Mouse (Mus musculus): ENCODE measurements around the gene Neurl4.
A peak's percentile ranks its signal among the peaks of the same experiment; 100 is the strongest.
"Not testable (repeated sequence)": the region's sequence is repeated elsewhere in the genome, so short reads cannot be mapped to it uniquely, and the experiment has no call there.

Neurl4 gene

DNA sequence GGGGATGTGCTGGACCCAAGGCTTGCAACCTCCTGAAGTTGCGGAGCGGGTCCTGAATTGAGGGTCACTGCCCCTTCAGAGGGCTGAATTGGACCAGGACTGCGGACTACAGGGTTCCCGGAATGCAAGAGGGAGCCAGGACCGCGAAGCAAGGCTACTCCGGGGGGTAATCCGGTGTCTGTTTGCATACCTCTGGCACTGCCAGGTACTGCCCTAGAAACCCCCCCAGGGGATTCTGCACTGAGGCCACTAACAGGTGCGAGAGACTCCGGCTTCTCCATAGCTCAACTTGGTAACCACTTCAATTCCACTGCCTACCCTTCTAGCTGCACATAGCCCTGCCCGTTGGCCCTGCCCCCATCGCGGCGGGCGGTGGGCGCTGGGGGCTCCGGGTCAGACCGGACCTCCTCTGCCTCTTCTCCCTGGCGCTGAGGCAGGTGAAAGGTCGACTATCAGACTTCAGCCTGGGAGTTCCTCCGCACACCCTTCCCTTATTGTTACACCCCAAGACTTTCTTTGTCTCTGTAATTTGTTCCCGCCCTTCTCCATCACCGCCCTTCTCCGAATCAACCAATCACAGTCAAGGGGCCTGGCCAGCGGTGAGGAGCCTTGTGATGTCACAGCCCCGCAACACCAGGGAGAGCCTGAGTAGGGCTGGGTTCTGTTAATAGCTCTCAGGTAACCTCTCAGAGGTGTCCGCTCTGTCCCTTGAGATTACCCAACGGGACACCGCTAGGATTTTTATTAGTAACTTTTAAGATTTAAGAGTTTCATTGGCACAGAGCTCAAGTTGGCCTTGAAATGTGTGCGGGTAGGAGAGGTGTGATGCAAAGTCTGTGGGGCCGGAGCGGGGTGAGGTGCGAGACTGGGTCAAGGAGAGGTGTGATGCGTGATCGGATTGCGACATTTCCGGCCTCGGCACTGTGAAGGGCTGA, at the start of gene Neurl4, which contains the start of gene 2810408A11Rik:
Gene Neurl4, plus strand, starts transcription at position 602 of the 935 bp plus-strand sequence.
Gene 2810408A11Rik, minus strand, starts transcription at position 517 of the 935 bp plus-strand sequence.
- peak; percentile 93 for DNase-seq

DNA sequence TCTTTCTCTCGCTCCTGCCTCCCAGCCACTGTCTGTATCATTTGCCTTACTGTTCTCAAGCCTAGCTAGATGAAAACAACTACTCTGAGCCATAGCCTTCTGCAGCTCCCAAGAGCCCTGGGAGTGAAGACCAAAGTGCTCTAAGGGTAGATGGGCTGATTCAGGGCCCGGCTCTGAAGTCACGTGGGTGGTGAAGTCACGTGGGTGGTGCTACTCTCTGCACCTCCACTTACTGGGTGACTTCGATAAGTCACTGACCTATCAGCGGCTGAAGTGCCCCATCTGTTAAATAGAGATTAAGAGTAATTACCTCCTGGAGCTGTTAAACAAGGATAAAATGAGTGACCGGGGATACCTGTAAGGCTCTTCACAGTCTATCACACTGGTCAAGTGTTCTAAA, 46.9 kb upstream of the Neurl4 start:
- no peak for DNase-seq

DNA sequence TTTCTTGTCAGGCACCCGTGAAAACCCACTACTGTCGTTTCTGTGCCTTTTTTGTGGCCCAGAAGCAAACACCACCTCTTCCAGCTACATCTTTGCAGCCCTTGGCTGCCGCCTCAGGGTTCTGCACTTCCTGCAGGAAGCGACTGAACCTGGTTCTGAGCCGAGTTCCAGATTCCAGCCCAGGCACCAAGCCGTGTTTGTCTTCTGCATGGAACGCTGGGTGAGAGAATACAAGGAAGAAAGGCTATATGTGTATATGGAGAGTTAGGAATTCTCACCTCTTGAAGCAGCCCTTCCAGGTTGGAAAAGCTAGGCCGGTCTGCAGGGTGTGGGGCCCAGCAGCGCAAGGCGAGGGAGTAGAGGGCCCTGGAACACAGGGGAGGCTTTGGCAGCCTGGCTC, 46.2 kb upstream of the Neurl4 start:
- no peak for DNase-seq

DNA sequence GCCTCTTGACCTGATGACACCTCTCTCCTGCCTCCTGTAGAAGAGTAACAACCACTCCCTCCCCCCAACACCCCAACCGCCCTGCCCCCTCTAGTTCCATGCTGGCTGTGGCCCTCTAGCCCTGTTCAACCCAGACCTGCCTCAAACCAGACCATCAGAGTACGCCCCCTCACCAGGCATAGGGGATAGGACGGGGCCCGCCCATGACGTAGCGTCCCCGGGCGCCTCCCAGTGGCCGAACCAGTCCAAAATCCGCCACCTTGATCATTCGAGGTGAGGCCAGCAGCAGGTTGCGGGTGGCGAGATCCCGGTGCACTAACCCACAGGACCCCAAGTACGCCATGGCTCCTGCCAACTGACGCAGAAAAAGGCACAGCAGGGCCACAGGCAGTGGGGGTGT, 45.5 kb upstream of the Neurl4 start:
- DNase-seq: peak; percentile 63

DNA sequence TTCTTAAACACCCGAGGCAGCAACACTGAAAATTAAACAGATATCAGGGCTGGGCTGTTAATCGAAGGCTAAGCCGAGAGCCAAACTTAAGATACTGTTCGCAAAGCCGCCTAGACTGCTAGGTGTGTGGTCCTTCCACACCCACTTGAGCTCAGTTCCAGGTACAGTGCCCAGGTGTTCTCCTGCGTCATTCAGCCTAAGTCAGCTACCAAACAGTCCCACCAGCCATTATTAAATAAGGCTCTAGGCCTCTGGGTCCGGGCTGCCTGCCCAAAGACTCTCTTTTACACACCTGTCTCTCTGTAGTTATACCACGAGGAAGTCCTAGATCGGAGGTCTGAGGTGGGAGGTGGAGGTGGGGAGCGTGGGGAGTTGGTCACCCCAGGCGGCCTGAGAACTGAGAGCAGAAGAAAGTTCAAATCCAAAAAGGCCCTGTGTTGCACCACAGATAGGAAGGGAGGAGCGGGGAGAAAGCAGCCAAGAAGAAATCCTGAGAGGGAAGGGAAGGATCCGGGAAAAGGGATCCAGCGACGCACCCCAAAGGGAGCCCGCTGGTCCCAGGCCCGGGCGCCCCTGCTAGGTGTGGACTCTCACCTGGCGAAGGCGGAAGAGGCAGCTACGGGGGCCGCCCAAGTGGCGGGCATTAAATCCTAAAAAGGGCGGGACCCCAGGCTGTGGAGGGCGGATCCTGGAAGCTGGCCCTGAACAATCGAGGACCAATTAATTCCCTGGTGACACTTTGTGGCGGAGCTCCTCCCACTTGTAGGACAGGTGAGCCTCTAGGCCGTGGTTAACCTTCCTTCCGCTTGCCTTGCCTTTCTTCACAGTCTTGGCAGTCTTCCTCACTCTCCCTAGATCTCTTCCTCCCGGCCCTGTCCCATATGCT, 42.5 kb upstream of the Neurl4 start, which contains the start of gene Tnk1:
Gene Tnk1, minus strand, starts transcription at position 618 of the 886 bp plus-strand sequence.
- no peak for DNase-seq

DNA sequence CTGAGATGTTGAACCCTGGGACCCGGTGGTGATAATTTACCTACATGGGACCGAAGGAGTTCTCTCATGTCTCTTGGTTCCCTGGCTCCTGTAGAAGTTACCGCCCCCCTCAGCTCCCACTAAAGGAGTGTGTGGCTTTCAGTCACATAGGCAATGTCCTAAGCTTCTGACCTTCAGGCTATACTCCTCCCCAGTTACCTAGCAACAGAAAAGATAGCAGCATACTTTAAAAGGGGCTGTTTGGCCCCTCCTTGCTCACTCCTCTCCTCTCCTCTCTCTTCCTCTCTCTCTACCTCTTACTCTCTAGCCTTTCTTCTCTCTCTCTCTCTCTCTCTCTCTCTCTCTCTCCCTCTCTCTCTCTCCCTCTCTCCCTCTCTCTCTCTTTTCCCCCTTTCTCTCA, 37.1 kb upstream of the Neurl4 start:
- DNase-seq: not testable (repeated sequence)

DNA sequence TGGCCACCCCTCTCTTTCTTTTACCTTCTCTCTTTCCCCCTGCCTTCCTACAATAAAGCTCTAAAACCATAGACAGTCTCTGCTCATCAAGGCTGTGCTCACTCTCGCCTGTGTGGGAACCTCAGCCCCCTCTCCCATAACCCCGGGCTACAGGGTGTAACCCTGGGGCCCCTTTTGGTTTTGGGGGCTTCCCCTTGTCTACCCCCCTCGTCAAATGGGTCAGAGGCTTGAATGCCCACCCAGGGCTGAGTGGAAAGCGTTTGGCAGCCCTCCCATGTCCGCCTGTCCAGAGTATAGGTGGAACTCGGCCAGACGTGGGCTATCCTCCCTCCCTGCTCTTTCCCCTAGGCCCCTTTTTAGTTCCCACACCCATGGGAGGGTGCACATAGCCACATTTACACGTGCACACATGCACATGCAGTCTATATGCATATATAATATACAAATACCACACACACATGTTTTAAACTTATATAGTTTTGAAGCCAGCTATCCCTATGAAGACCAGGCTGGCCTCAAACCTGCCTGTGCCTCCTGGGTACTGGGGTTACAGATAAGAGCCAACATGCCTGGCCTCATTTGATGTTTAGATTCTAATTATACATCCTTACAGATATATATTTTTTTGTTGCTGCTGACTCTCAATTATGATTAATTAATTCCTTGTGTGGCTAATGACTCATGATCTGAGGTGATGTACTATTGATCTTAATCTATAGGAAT, 36.6 kb upstream of the Neurl4 start:
- DNase-seq: no peak

DNA sequence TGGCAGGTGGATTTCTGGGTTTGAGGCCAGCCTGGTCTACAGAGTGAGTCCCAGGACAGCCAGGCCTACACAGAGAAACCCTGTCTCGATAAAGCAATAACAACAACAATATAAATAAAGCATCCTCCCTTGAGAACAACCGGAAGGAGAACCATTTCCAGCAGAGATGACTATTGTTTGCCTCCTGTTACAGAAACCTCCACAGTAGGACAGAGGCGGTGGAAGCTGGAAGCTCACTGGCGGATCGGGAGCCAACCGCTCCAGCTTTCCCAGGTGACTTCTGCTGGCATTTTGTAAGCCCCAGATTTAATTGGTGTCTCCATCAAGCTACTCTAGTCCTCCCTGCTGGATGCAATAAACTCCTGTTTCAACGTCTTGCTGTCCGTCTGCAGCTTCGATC, 35.3 kb upstream of the Neurl4 start:
- no peak for DNase-seq

DNA sequence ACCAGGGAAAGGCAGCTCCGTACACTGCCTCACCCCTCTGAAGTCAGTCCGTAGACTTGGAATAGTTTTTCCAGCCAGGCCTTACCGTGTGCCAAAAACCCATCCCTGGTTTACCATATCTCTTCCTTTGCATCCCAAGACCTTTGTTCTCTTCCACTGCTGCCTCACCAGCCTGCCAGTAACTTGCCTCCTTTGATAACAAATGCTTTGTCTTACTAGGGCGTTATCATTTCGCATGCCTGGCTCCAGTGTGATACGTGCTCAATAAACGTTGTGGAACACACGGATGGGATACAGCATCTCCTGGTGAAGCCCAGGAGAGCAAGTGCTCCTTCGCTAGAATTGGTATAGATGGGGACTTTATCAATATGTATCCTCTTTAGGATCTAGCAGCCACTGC, 33.5 kb upstream of the Neurl4 start:
- DNase-seq: no peak

DNA sequence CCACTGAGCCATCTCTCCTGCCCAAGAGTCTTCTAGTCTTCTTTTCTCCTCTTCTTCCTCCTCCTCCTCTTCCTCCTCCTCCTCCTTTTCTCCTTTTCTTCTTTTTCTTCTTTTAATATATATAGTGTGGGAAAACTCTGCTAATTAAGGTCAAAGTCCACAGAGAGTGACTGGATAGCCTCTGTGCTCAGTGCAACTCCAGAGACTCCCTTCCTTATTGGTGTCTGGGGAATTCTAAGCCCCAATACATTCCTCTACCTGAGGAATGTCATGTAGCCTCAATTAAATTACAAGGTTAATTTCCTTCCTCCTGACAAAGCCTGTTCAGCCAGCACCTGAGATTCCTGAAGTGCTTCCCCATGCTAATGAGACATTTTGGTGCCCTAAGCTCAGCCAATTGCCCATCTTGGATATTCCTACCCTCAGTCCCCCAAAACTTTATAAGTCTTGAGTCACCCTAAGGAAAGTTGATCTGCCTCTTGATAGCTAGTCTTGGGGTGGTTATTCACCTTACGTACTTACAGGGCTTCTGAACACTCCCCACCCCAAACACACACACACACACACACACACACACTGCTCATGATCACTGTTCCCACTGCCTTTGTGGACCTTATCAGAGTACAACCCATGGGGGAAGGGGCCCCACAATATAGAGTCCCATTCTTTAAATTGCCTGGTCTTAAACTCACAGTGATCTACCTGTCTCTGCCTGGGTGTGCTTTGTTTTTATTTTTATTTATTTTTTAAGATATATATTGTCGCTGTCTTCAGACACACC, 30.4 kb upstream of the Neurl4 start:
- no peak for DNase-seq

DNA sequence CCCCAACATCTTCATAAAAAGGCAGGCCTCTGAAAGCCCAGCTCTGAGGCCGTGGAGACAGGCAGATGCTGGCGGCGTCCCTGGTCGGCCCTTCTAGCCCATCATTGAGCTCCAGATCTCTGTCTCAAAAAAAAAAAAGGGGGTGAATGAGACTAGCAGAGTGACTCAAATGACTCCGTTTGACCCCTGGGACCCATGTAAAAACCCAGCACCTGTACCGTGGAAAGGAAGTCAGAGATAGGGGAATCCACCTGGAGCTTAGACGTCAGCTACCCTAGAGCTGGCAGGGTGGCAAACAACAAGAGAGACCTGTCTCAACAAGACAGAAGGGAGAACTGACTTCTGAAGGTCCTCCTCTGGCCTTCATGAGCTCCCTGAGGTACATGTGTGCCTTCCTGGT, 29.1 kb upstream of the Neurl4 start:
- no peak for DNase-seq

DNA sequence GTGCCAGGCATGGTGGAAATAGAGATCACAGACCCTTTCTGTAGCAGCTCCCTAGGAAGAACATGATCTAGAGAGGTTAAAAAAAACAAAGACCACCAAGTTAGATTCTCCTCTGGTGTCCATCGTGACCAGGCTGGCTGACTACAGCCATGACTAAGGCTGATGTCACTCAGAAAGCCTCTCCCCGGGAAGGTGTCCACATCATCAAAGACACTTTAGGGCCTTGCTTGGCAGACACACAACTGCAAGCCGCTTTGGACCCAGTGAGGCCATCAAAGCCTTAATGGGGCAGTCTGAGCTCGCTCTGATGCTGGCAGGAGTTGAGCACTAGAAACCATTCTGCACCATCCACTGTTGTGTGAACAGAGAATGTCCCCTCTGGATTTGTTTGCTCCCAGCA, 28.4 kb upstream of the Neurl4 start:
- no peak for DNase-seq

DNA sequence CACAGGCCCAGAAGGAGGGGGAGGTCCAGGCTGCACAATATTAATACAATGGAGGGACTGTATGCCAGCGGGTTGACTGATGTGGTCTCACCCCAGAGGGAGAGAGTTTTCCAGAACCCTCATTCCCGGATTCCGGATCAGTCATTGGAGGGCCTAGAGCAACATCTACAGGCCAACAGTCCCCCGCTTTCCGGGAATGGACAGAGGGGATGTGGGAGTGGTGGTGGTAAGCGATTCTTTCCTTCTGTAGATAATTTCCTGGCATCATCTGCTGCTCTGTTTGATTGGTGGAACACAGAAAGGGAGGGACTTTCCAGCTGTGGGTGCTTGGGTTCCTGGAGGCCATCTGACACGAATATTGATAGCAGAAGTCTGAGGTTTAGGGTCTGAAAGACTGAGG, 24.7 kb upstream of the Neurl4 start:
- no peak for DNase-seq

DNA sequence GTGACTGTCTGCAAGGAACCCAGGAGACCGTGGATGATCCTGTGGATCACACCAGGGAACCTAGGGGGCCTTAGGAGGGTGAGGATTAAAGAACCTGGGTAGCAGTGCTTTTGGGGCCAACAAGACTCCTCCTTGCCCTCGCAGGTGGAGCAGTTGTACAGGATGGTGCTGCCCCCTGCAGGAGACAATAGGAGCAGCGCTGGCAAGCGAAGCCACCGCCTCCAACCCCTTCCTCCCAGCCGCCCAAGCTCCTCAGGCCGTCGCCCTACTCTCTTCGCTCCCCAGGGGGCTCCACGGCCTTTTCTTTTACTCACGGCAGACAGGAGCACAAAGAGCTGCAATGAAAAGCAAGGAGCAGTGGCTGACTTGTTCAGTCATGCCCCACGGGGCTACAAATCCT, 24.0 kb upstream of the Neurl4 start:
- peak; percentile 83 for DNase-seq

DNA sequence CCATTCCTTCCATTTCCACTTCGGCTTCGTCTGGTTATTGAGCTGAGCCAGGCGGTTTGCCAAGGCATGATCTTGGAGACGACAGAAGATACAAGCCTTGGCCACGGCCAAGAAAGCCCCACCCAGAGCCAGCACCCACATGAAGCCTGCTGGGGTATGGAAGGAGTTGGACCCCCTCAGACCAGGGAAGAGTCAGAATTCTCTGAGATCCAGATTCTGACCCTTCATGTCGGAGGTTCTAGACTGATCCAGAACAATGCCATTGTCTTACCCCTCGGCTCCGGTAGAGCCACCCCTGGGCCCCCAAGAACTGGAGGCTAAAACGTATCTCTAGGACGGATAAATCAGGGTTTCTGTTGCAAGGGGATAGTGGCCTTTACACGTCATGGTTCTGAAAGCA, 23.0 kb upstream of the Neurl4 start, which contains the start of gene Tmem95:
Gene Tmem95, minus strand, starts transcription at position 141 of the 400 bp plus-strand sequence.
- DNase-seq: no peak

DNA sequence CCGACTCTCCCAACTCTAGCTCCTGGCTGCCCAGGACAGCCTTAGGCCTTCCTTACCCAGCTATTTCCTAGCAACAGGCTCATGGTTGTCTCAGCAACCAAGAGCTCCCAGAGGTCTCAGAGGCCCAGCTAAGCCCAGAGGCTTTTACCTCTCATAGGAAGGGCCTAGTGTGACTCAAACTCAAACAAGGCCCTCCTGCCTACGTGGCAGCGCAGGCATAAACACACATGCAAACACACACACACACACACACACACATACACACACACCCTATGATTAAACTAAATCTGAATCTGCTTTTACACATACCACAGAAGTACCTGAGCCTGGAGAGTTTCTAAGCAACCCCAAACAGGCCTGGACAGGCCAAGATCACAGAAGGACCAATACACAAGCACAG, 22.5 kb upstream of the Neurl4 start:
- no peak for DNase-seq

DNA sequence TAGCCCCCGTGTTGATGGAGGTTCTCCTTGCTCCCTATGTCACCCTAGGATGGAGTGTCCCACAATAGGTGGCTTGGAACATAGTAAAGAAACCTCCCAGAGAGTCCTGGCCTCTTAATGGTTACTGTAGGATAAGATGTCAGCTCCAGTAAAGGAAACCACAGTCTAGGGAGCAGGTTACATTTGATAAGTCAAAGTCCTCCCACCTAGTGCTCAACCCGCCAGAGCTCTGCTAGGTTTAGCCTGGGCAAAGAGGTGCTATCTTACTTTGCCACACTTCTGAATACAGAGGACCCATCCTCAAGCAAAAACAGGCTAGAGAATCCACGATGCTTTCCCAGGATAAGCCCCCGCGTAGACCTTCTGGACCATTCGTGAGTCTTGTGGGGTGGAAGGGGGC, 21.9 kb upstream of the Neurl4 start:
- DNase-seq: no peak

DNA sequence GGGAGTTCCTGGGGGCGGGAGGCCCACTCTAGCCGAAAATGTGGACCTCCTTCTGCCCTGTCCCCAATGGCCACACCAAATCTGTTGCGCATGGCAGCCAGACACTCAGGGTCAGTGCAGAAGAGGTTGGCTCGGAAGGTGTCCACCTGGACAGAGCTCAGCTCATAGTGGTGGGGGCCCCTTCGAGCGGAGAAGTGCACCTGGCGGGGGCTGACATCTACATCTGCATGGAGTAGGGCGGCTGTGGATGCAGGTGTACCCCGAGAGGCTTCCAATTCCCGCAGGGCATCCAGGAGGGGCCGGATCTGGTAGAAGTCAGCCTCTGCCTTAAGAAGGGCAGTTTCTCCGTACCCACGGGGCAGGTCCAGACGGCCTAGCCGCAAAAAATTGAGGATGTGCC, 21.2 kb upstream of the Neurl4 start:
- no peak for DNase-seq

DNA sequence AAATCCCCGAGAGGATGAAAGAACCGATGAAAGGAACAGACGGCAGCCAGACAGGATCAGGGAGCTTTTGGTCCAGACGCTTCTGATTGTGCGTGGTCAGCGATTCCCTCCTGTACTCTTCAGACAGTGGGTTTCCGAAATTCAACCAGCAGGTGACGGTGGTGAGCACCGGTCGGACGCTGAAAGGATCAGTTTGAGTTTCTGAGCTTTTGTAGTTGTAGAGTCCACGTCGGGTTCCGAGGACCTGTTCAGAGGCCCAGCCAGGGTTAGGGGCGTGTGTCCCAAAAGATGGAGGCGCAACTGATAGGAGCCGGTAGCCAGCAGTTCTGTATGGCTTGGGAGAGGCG, 20.4 kb upstream of the Neurl4 start:
- DNase-seq: peak; percentile 57

DNA sequence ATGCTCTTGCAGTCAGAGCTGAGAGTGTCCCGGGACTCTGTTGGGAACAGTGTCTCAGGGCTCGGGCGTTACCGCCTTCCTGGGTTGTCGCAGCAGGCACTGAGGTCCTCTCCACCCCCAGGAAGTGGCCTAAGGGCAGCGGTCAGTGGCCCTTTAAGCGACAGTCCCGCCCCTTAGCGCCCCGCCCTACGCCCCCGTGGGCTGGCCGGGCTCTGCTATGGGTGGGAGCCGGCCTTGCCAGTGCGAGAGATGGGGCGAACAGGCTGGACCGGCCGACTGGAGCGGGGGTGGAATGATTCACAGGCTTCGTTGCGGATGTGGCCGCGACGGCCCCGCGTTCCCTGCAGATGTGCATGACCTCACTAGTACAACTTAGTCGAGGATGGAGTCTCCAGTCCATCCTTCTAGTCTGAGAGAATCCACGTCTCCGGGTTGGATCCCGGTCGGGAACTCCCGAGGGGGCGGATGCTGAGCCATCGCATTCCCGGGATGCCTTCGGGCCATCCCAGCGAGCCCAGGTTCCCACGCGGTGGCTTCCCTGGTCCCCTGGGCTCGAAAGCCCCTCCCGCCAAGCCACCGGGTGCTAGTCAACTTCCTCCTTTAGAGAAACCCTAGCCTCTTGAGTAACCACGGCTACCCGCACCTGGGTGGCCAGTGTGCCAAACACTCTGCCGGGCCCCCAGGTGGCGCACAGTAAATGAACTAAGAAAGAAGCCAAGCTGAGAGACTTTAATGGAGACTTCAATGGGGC, 19.8 kb upstream of the Neurl4 start, which contains the start of gene Kctd11:
Gene Kctd11, minus strand, starts transcription at position 554 of the 751 bp plus-strand sequence.
- DNase-seq: peak; percentile 82
